Mouse (Mus musculus) heart, adult 2 months (tissue): ENCODE results near the gene Rassf3. TPM values are rescaled to one million over a fixed set of nuclear protein-coding genes. Genes with fewer than 3 reads are reported as not detected.

ENCODE experiments used
- DNase-seq, 2 experiments: peaks; one replicate each; pipeline ENCODE4 v3.0.0; 2021
- H3K27ac ChIP-seq: fragments of 200-600 bp; 2 replicates; pipeline ENCODE4 v1.8.1; 2022
- H3K27me3 ChIP-seq: fragments of 200-500 bp; 2 replicates; pipeline ENCODE4 v1.6.1; 2012; ENCODE audit warnings: mild to moderate bottlenecking, low read length, inconsistent platforms, mixed read lengths; ENCODE audit not compliant: control insufficient read depth, insufficient read depth
- H3K36me3 ChIP-seq: fragments of 200-500 bp; 2 replicates; pipeline ENCODE4 v1.6.1; 2012; ENCODE audit warnings: low read length, inconsistent platforms; ENCODE audit not compliant: control insufficient read depth, insufficient read depth
- H3K4me1 ChIP-seq: fragments of 200-500 bp; 2 replicates; pipeline ENCODE4 v1.6.1; 2011; ENCODE audit warnings: low read length; ENCODE audit not compliant: control insufficient read depth, insufficient read depth
- H3K4me3 ChIP-seq: fragments of 200-600 bp; 2 replicates; pipeline ENCODE4 v1.8.1; 2022
- H3K79me2 ChIP-seq: fragments of 200-500 bp; replicated peaks from 2 replicates; pipeline ENCODE4 v1.6.1; 2012; ENCODE audit warnings: mild to moderate bottlenecking, inconsistent platforms, low read length, moderate library complexity, mixed read lengths; ENCODE audit not compliant: control insufficient read depth, insufficient read depth
- H3K9ac ChIP-seq: fragments of 200-500 bp; 2 replicates; pipeline ENCODE4 v1.6.1; 2012; ENCODE audit warnings: low read depth, mild to moderate bottlenecking, control low read depth, inconsistent platforms, low read length, mixed read lengths
- CTCF ChIP-seq: fragments of 200-600 bp; IDR thresholded peaks from 2 replicates; pipeline ENCODE4 v1.8.1; 2022; ENCODE audit warnings: antibody characterized with exemption, mild to moderate bottlenecking, moderate library complexity
- EP300 ChIP-seq: fragments of 200-500 bp; IDR thresholded peaks from 2 replicates; pipeline ENCODE4 v1.6.1; 2011; ENCODE audit warnings: low read depth, low read length, control low read depth; ENCODE audit not compliant: insufficient read depth
- POLR2A ChIP-seq: fragments of 200-500 bp; IDR thresholded peaks from 2 replicates; pipeline ENCODE4 v1.6.1; 2011; ENCODE audit warnings: mild to moderate bottlenecking, low read depth, low read length, control low read depth; ENCODE audit not compliant: insufficient read depth
- WGBS: fragments of 180-500 bp; shearing (Covaris S2); methylation state at CpG from one replicate; pipeline ENCODE4 v1.1.7; 2018; 5-methylcytosine and 5-hydroxymethylcytosine counted together
- intact Hi-C: fragments of 180-260 bp; cut with DNase I; formaldehyde crosslinking; loops from one replicate; pipeline ENCODE4 v1.15.1; 2025
- polyA plus RNA-seq: library from polyadenylated mRNA; depleted of rRNA; stranded (reverse); fragments of >200 nt; gene quantifications from 2 replicates; pipeline ENCODE4 v1.2.3, GENCODE M21; 2012
- total RNA-seq, 2 experiments: library from RNA; stranded (reverse); gene quantifications; 2 replicates each; pipeline ENCODE4 v1.2.3; 2021

The Rassf3 gene
- total and polyA plus RNA-seq, 3 experiments, result 69.4 to 135 (median 134) TPM

DNA sequence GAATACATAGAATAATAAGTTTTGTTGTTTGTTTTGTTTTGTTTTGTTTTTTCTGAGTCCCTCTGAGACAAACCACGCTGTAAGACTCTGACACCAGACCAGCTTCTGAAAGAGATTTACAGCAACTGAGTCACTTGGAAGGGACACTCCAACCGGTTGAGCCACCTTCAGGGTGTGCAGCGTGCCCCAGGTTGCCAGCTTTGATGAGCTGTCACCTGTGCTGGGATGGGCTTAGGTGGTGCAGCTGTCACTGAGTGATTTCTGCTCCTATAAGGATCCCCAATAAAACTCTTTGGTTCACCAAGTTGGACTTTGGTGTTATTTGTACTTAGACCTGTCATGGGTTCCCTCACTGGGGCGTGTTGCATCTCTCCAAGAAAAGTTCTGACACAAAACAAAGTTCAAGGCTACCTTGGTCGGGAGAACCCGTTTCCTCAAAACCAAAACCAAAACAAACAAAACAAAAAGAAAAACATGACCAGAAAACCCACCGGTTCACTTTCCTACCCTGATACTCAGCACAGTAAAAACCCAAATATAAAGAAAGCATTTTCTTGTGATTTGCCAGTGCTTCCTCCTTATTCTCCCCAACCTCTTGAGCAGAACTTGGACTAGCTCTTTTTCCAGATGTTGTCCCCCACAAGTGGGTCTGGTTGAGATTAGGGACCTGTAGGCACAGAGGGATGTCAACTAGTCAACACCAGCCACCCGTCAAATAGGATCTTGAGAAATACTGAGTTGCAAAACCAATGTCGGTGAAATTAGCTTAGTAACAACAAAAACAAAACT is 17.4 kb upstream of the Rassf3 start:
- Histone ChIP-seq H3K27ac (no peak overlapping the region), H3K4me1 (peaks cover 13% of the 10 kb centered on the region), H3K79me2 (no peaks in the 10 kb centered on the region), H3K4me3 (no peak overlapping the region), H3K36me3 (no peaks in the 10 kb centered on the region), H3K9ac (no peak overlapping the region), H3K27me3 (no peaks in the 10 kb centered on the region)
- no peak for DNase-seq
- no peak for TF ChIP-seq EP300
- no peak for TF ChIP-seq CTCF
- no peak for TF ChIP-seq POLR2A
- WGBS, result 68% methylated on average over 9 of the region's 9 CpGs
- intact Hi-C loops, result no loop called here

DNA sequence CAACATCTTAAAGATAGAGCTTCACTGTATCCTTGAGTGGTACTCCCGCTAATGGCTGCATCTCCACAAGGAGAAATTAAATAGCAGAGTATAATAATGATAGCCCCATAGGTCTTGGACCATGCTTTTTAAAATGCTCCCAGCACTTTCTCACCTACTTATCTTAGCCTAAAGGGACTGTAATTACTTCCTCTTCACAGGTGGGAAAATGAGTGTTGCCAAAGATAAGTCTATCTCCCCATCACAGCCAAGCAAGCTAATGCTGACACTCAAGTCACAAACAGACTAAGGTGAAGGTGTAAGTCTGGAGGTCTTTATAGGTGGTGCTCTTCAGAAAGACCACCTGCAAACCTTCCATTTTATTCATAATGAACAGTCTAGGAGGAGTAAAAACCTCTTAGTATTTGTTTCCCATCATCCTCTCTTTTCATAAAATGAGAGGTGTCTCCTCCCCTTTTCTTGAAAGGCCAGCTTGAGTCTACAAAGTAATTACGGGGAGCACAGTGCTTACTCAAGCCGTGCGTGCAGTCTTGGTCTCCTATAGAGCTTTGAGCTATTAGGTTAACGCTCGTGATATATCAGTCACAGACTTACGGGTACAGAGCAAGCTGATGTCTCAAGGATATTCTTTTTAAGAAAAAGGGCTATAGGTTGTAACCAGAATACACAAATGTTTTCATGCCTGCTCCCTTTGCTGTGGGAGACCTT is 16.6 kb upstream of the Rassf3 start:
- WGBS, result 92% methylated on average over 7 of the region's 7 CpGs
- H3K4me1 ChIP-seq, result peaks cover 9% of the 10 kb centered on the region
- TF ChIP-seq EP300 (no peak), CTCF (no peak), POLR2A (no peak)
- no peaks in the 10 kb centered on the region for H3K27me3 ChIP-seq
- DNase-seq, result no peak
- intact Hi-C loops, result no loop called here
- no peaks in the 10 kb centered on the region for H3K79me2 ChIP-seq
- H3K27ac ChIP-seq, result no peak overlapping the region
- no peak overlapping the region for H3K4me3 ChIP-seq
- H3K9ac ChIP-seq, result no peak overlapping the region
- no peaks in the 10 kb centered on the region for H3K36me3 ChIP-seq

DNA sequence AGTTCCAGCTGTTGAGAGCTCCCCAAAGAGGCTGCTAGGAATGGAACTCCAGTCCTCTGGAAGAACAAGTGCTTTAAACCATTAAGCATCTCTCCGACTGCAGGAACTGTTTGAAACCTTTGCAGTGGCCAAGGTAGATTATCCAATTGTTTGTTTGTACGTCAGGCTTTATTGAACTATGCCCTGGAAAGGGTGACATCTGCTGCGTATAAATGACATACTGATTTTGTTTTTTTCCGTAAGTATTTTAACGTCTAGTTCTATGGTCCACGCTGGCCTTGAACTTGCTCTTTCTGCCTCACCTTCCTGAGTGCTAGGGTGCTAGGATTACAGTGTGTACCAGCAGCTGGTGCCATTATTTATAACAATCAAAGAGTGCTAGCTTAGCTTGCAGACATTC is 13.8 kb upstream of the Rassf3 start:
- TF ChIP-seq EP300 (no peak), CTCF (no peak), POLR2A (no peak)
- intact Hi-C loops, result no loop called here
- Histone ChIP-seq H3K4me3 (no peak overlapping the region), H3K36me3 (no peaks in the 10 kb centered on the region), H3K4me1 (peaks cover 2% of the 10 kb centered on the region; the same call in 1 of the 2 replicates), H3K27me3 (no peaks in the 10 kb centered on the region), H3K27ac (no peak overlapping the region), H3K9ac (no peak overlapping the region), H3K79me2 (no peaks in the 10 kb centered on the region)
- 95% methylated on average over 6 of the region's 6 CpGs for WGBS
- DNase-seq, result no peak

DNA sequence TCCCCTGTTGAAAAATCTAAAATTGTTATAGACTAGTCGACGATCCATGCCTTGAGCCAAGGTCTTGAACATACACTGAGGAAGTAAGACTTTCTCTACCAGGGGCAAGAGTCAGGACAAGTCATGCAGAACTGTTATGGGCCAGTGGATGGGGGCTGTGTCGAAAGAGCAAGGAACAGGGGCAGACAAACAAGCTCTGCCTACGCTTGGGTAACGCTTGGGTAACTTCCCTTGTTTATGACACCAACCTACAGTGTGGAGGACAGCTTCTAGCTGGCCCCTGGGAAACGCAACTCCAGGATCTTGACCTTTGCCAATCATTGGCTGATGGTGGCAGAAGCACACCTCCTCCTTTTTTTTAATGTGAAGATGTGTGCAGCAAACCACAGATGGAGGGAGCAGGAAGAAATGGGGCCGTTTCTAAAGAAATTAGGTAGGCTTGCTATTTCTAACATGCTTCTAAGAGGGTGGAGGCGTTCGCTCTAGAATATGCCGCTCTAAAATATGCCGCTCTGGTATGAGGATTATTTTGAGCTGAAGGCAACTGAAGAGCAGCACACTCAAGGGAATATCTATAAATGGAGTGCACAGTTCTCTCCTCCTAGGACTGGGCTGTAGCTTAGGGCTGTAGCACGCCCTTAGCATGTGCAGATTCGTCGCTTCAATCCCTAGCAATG is 12.6 kb upstream of the Rassf3 start:
- intact Hi-C loops, result no loop called here
- no peak overlapping the region for H3K9ac ChIP-seq
- H3K27ac ChIP-seq, result peak overlapping the region; percentile 33
- peaks cover 2% of the 10 kb centered on the region; the same call in 1 of the 2 replicates for H3K4me1 ChIP-seq
- H3K79me2 ChIP-seq, result no peaks in the 10 kb centered on the region
- no peak for TF ChIP-seq CTCF
- TF ChIP-seq POLR2A, result no peak
- TF ChIP-seq EP300, result no peak
- H3K36me3 ChIP-seq, result no peaks in the 10 kb centered on the region
- peak in 1 of 2 experiments; percentile 55 for DNase-seq
- no peaks in the 10 kb centered on the region for H3K27me3 ChIP-seq
- H3K4me3 ChIP-seq, result no peak overlapping the region
- 67% methylated on average over 14 of the region's 14 CpGs for WGBS

DNA sequence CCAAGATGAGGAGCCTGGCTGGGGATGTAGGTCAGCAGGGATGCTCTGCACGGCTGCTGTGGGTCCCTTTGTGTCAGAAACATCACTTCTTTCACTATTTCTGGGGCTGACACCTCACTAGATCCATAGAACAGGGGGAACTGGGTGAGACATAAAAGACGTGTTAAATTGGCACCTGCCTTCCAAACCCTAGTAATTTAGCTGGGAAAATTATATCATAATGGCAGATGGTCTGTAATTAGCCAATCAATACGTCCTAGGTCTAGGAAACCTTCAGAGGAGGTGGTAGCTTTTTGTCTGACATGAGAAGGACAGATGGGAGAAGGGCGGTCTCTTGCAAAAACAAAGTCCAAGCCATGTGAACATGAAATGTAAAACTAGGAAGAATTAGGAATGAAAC is 11.6 kb upstream of the Rassf3 start:
- intact Hi-C loops, result no loop called here
- WGBS, result 88% methylated on average over 4 of the region's 4 CpGs
- H3K4me1 ChIP-seq, result peaks cover 2% of the 10 kb centered on the region; the same call in 1 of the 2 replicates
- no peak for DNase-seq
- no peak overlapping the region for H3K9ac ChIP-seq
- TF ChIP-seq EP300, result no peak
- no peak for TF ChIP-seq CTCF
- TF ChIP-seq POLR2A, result no peak
- H3K27ac ChIP-seq, result no peak overlapping the region
- no peaks in the 10 kb centered on the region for H3K27me3 ChIP-seq
- H3K4me3 ChIP-seq, result no peak overlapping the region
- no peaks in the 10 kb centered on the region for H3K79me2 ChIP-seq
- no peaks in the 10 kb centered on the region for H3K36me3 ChIP-seq
